Mouse (Mus musculus) small intestine, adult 2 months (tissue): ENCODE data around the gene Ntf5. TPM values are rescaled to one million over a fixed set of nuclear protein-coding genes. Genes with fewer than 3 reads are reported as not detected.
A peak's percentile ranks its signal among the peaks of the same experiment; 100 is the strongest.

Source experiments
- H3K27ac ChIP-seq: fragments of 200-500 bp; 2 replicates; pipeline ENCODE4 v1.5.1; 2012; ENCODE audit warnings: low read depth, low read length, control low read depth, inconsistent platforms; ENCODE audit not compliant: insufficient read depth
- H3K27me3 ChIP-seq: fragments of 200-500 bp; 2 replicates; pipeline ENCODE4 v1.6.1; 2012; ENCODE audit warnings: mild to moderate bottlenecking, moderate library complexity, low read length, inconsistent platforms; ENCODE audit not compliant: control insufficient read depth, insufficient read depth
- H3K36me3 ChIP-seq: fragments of 200-500 bp; 2 replicates; pipeline ENCODE4 v1.6.1; 2012; ENCODE audit warnings: mild to moderate bottlenecking, low read length, control low read depth, inconsistent platforms; ENCODE audit not compliant: control insufficient read depth, insufficient read depth
- H3K4me1 ChIP-seq: fragments of 200-500 bp; 2 replicates; pipeline ENCODE4 v1.6.1; 2012; ENCODE audit warnings: low read length, inconsistent platforms, mixed read lengths; ENCODE audit not compliant: control insufficient read depth, insufficient read depth, insufficient read length
- H3K4me3 ChIP-seq: fragments of 200-500 bp; 2 replicates; pipeline ENCODE4 v1.5.1; 2012; ENCODE audit warnings: low read depth, mild to moderate bottlenecking, control low read depth, inconsistent platforms, low read length, moderate library complexity
- CTCF ChIP-seq: fragments of 200-500 bp; IDR thresholded peaks from 2 replicates; pipeline ENCODE4 v1.5.1; 2012; ENCODE audit warnings: low read depth, mild to moderate bottlenecking, control low read depth, inconsistent platforms, low read length, moderate library complexity, mixed read lengths; ENCODE audit not compliant: insufficient replicate concordance, insufficient read length; ENCODE audit errors: extremely low read depth
- POLR2A ChIP-seq: fragments of 200-500 bp; IDR thresholded peaks from 2 replicates; pipeline ENCODE4 v1.6.1; 2012; ENCODE audit warnings: low read depth, mild to moderate bottlenecking, control low read depth, inconsistent platforms, low read length, moderate library complexity
- WGBS: fragments of 180-500 bp; shearing (Covaris S2); methylation state at CpG from one replicate; pipeline ENCODE4 v1.1.7; 2018; 5-methylcytosine and 5-hydroxymethylcytosine counted together
- polyA plus RNA-seq: library from polyadenylated mRNA; depleted of rRNA; stranded (reverse); fragments of >200 nt; gene quantifications from 2 replicates; pipeline ENCODE4 v1.2.3, GENCODE M21; 2012

The Ntf5 gene
- polyA plus RNA-seq, 1 experiment: 0.28 TPM

DNA sequence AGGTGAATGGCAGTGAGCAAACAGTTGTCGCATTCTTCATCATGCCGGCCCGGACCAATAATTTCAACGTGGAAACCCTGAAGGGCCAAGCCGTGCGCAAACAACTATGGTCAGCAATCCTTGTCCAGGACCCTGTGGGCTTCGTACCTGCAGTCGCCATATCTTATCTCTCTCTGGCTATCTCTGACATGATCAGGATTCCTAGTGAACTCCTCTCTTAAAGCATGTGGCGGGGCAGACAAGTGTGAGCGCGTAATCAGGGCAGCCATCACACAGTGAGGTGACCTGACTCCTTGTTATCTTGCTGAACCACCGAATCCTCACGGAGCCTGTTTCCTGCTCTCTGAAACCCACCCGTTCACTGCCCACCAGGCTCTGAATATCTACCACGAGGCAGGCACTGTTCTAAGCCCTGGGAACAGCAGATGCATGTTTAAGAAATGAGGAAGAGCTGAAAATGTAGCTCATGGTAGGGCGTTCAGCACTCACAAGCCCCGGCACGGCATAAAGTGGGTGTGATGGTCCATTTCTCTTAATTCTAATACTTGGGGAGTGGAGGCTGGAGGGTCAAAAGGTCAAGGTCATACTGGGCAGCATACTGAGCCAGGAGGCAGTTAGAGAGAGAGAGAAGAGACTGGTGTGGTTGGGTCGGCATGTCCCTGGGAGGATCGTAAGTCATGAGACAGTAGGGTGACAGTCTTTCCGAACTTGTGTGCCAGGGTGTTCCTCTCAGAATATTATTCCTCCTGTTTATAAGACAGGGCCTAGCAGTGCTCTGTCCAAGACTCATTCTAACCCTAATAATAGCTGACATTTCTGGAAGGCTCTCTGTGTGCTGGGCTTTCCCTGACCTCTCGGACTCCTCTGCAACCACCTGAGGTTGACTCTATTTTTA lies 30.3 kb downstream of the Ntf5 start:
- WGBS: 84% methylated on average over 22 of the region's 22 CpGs
- Histone ChIP-seq H3K4me1 (no peaks in the 10 kb centered on the region), H3K27me3 (no peaks in the 10 kb centered on the region)

GRCm38 (mm10) chr7:45446589-45446988 lies 33.1 kb downstream of the Ntf5 start:
- H3K27me3 ChIP-seq: no peaks in the 10 kb centered on the region
- TF ChIP-seq POLR2A (no peak), CTCF (no peak)
- H3K4me1 ChIP-seq: no peaks in the 10 kb centered on the region
- H3K4me3 ChIP-seq: no peak overlapping the region
- H3K27ac ChIP-seq: no peak overlapping the region
- peaks cover 4% of the 10 kb centered on the region for H3K36me3 ChIP-seq

More for the DNA sequence above, 30.3 kb downstream of the Ntf5 start:
- H3K27ac ChIP-seq: no peak overlapping the region
- no peak overlapping the region for H3K4me3 ChIP-seq
- no peak for TF ChIP-seq CTCF
- TF ChIP-seq POLR2A: no peak
- peaks cover 10% of the 10 kb centered on the region for H3K36me3 ChIP-seq

DNA sequence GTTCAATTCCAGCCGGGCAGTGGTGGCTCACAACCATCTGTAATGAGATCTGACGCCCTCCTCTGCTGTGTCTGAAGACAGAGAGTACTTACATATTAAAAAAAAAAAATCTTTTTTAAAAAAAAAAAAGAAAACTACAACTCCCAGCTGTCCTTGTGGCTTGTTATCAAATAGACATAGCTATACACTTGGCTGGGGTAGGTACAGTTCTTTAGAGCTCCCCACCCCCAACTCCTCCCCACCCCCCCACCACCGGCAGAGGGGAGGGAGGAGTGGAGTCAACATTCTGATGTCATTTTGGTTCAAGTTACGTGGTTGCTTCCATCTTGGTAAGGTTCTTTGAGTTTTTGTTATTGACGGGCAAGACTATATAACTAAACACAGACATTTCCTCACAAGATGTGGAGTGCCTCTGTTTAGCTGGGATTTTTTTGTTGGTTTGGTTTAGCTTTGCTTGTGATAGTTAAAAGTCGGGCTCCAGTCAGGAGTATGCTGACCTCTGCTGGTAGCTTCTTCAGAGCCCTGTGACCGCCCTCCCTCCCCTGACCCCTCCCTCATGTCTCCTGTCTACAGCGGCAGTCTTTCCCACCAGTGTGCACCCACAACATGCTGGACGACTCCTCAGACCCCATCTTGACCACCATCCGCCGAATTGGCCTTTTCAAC lies 34.0 kb downstream of the Ntf5 start:
- Histone ChIP-seq H3K36me3 (peaks cover 2% of the 10 kb centered on the region), H3K4me3 (no peak overlapping the region), H3K27ac (no peak overlapping the region), H3K27me3 (no peaks in the 10 kb centered on the region), H3K4me1 (no peaks in the 10 kb centered on the region)
- 57% methylated on average over 11 of the region's 11 CpGs for WGBS
- TF ChIP-seq CTCF (peak; percentile 36; the same call in 1 of the 2 replicates), POLR2A (no peak)

DNA sequence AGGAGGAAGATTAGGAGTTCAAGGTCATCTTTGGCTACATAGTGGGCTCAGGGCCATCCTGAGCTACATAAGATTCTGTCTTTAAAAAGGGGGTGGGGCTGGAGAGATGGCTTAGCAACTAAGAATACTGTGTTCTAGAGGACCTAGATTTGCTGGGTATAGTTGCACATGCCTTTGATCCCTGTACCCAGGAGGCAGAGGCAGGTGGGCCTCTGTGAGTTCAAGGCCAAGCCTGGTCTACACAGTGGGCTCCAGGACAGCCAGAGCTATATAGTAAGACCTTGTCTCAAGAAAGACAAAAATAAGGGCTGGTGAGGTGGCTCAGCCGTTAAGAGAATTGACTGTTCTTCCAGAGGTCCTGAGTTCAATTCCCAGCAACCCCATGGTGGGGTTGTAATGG lies 36.5 kb downstream of the Ntf5 start:
- Histone ChIP-seq H3K27me3 (no peaks in the 10 kb centered on the region), H3K4me3 (no peak overlapping the region), H3K4me1 (no peaks in the 10 kb centered on the region), H3K27ac (no peak overlapping the region), H3K36me3 (peaks cover 1% of the 10 kb centered on the region; the same call in 1 of the 2 replicates)
- WGBS: 83% methylated on average over 1 of the region's 1 CpGs
- TF ChIP-seq CTCF (no peak), POLR2A (no peak)

- Histone ChIP-seq H3K4me3 (no peak overlapping the region), H3K27me3 (no peaks in the 10 kb centered on the region), H3K27ac (no peak overlapping the region), H3K4me1 (no peaks in the 10 kb centered on the region; the same call in 1 of the 2 replicates), H3K36me3 (peaks cover 1% of the 10 kb centered on the region; the same call in 1 of the 2 replicates)
- no peak for TF ChIP-seq POLR2A
- peak; percentile 92; the same call in 1 of the 2 replicates for TF ChIP-seq CTCF
- 61% methylated on average over 23 of the region's 23 CpGs for WGBS
These were observed 38.0 kb downstream of the Ntf5 start for GRCm38 (mm10) chr7:45451344-45451982.

- TF ChIP-seq CTCF: no peak
- no peak for TF ChIP-seq POLR2A
- Histone ChIP-seq H3K27ac (no peak overlapping the region), H3K36me3 (peaks cover 21% of the 10 kb centered on the region), H3K4me3 (no peak overlapping the region), H3K4me1 (peaks cover 7% of the 10 kb centered on the region), H3K27me3 (no peaks in the 10 kb centered on the region)
- WGBS: 94% methylated on average over 15 of the region's 15 CpGs
These were observed 41.5 kb downstream of the Ntf5 start for GRCm38 (mm10) chr7:45454971-45455370.
